Mouse (Mus musculus): ENCODE measurements around the gene Abcf2. TPM values are rescaled to one million over a fixed set of nuclear protein-coding genes. Genes with fewer than 3 reads are reported as not detected.
A peak's percentile ranks its signal among the peaks of the same experiment; 100 is the strongest.

Abcf2 gene
- total RNA-seq, 2 experiments from 2014 or later = 54.7 to 59.8 TPM

- peak; percentile 74 to 87 for DNase-seq (ENCODE audit: low spot score in 2 of 2)
Observed at GRCm38 (mm10) chr5:24530042-24530689, 47.1 kb downstream of the Abcf2 start.

- DNase-seq (ENCODE audit: low spot score in 2 of 2) = no peak
Observed at GRCm38 (mm10) chr5:24527780-24528179, 49.5 kb downstream of the Abcf2 start.

- no peak for DNase-seq (ENCODE audit: low spot score in 2 of 2)
Observed at GRCm38 (mm10) chr5:24526889-24527230, 50.4 kb downstream of the Abcf2 start, which contains the start of gene Gbx1. Gene Gbx1 (minus strand): TSS chr5:24527202.

- DNase-seq (ENCODE audit: low spot score in 2 of 2) = no peak
Observed at GRCm38 (mm10) chr5:24526190-24526888, 50.9 kb downstream of the Abcf2 start.

- DNase-seq (ENCODE audit: low spot score in 2 of 2) = no peak
Observed at GRCm38 (mm10) chr5:24525360-24526189, 51.7 kb downstream of the Abcf2 start.

GRCm38 (mm10) chr5:24524522-24524921, 52.7 kb downstream of the Abcf2 start:
- DNase-seq (ENCODE audit: low spot score in 2 of 2) = no peak

- no peak for DNase-seq (ENCODE audit: low spot score in 2 of 2)
Observed at GRCm38 (mm10) chr5:24523806-24524205, 53.5 kb downstream of the Abcf2 start.

GRCm38 (mm10) chr5:24521366-24521765, 55.9 kb downstream of the Abcf2 start:
- DNase-seq (ENCODE audit: low spot score in 2 of 2) = no peak

Small RNA genes lying within 50 kb of the gene (microRNA-seq; reads per million reads assigned to microRNA genes)
- 686 reads per million, percentile 71 among the genes with 10 or more reads in this experiment for gene Mir671

Other genes starting within 250 kb of the Abcf2 start
- gene Kcnh2, start 225.9 kb downstream of the Abcf2 start, total RNA-seq (2021) = 10 to 100 TPM; 38.6 to 42.4 TPM
- 10 to 100 TPM; 11.5 to 12.3 TPM for gene Nos3, start 212.7 kb downstream of the Abcf2 start, total RNA-seq (2021)
- under 1 TPM; 0.42 to 0.62 TPM for gene Atg9b, start 185.3 kb downstream of the Abcf2 start, total RNA-seq (2021)
- 10 to 100 TPM; 73.9 to 84.8 TPM for gene Abcb8, start 183.8 kb downstream of the Abcf2 start, total RNA-seq (2021)
- under 1 TPM; 0.20 to 0.22 TPM for gene Asic3, start 164.1 kb downstream of the Abcf2 start, total RNA-seq (2021)
- gene Cdk5, start 153.9 kb downstream of the Abcf2 start, total RNA-seq (2021) = 10 to 100 TPM; 42.6 to 43.9 TPM
- gene Slc4a2, start 153.6 kb downstream of the Abcf2 start, total RNA-seq (2021) = 10 to 100 TPM; 60.8 to 70.1 TPM
- gene Fastk, start 132.2 kb downstream of the Abcf2 start, total RNA-seq (2021) = 100 to 1,000 TPM; 108 to 127 TPM
- 10 to 100 TPM; 11.1 to 11.3 TPM for gene Tmub1, start 129.6 kb downstream of the Abcf2 start, total RNA-seq (2021)
- gene Agap3, start 125.3 kb downstream of the Abcf2 start, total RNA-seq (2021) = 10 to 100 TPM; 88.4 to 89.2 TPM
- gene Gbx1, start 50.3 kb downstream of the Abcf2 start, total RNA-seq (2021) = under 1 TPM in 1 of 2 experiments, not detected in 1; 0.11 TPM
- gene Asb10, start 36.5 kb downstream of the Abcf2 start, total RNA-seq (2021) = 1 to 10 TPM; 2.6 to 3.0 TPM
- gene 4931409K22Rik, start 20.7 kb downstream of the Abcf2 start, total RNA-seq (2021) = under 1 TPM in 1 of 2 experiments, not detected in 1; 0.11 TPM
- gene Chpf2, start 9.3 kb upstream of the Abcf2 start, total RNA-seq (2021) = 10 to 100 TPM; 59.1 to 68.4 TPM
- 10 to 100 TPM; 27.9 to 30.6 TPM for gene Smarcd3, start 46.9 kb upstream of the Abcf2 start, total RNA-seq (2021)
- 10 to 100 TPM; 59.7 to 61.7 TPM for gene Nub1, start 108.1 kb upstream of the Abcf2 start, total RNA-seq (2021)
- 1 to 10 TPM; 6.2 to 9.6 TPM for gene Wdr86, start 153.3 kb upstream of the Abcf2 start, total RNA-seq (2021)
- gene Crygn, start 180.5 kb upstream of the Abcf2 start, total RNA-seq (2021) = 1 to 10 TPM; 6.0 to 6.2 TPM